Mouse (Mus musculus): ENCODE data around the gene Gm36245. TPM values are rescaled to one million over a fixed set of nuclear protein-coding genes. Genes with fewer than 3 reads are reported as not detected.

The Gm36245 gene
- total RNA-seq, 2 experiments from 2014 or later, result not detected

Other genes with a start within 250 kb of the Gm36245 start
- under 1 TPM; 0.11 to 0.17 TPM for gene Apol7a, start 200.1 kb upstream of the Gm36245 start, total RNA-seq (2021)
- gene Apol9a, start 188.1 kb upstream of the Gm36245 start, total RNA-seq (2021), result under 1 TPM in 1 of 2 experiments, not detected in 1; 0.27 TPM
- under 1 TPM in 1 of 2 experiments, not detected in 1; 0.49 TPM for gene Apol7b, start 151.8 kb upstream of the Gm36245 start, total RNA-seq (2021)
- gene Apol10a, start 122.2 kb upstream of the Gm36245 start, total RNA-seq (2021), result not detected
- gene Apol11a, start 91.0 kb upstream of the Gm36245 start, total RNA-seq (2021), result not detected
- not detected for gene Apol7c, start 65.9 kb upstream of the Gm36245 start, total RNA-seq (2021)
- gene 1700025B11Rik, start 37.4 kb upstream of the Gm36245 start, total RNA-seq (2021), result not detected
- 1 to 10 TPM; 1.6 to 1.7 TPM for gene Apol10b, start 3.1 kb upstream of the Gm36245 start, total RNA-seq (2021)
- 1 to 10 TPM; 1.8 to 2.6 TPM for gene Apol11b, start 44.0 kb downstream of the Gm36245 start, total RNA-seq (2021)
- not detected for gene Apol7e, start 99.6 kb downstream of the Gm36245 start, total RNA-seq (2021)
- gene Apol9b, start 129.8 kb downstream of the Gm36245 start, total RNA-seq (2021), result under 1 TPM; 0.46 to 0.61 TPM
- gene Apol8, start 157.7 kb downstream of the Gm36245 start, total RNA-seq (2021), result not detected
- gene Myh9, start 242.9 kb downstream of the Gm36245 start, total RNA-seq (2021), result 100 to 1,000 TPM; 105 to 110 TPM